Mouse (Mus musculus) bone marrow, adult 2 months (tissue): Measurements from ENCODE around the gene Rgcc.

Source experiments
- CTCF ChIP-seq: fragments of 200-500 bp; IDR thresholded peaks from 2 replicates; pipeline ENCODE4 v1.5.1; 2011; ENCODE audit warnings: low read length, control low read depth; ENCODE audit not compliant: control insufficient read depth, insufficient read depth
- POLR2A ChIP-seq: fragments of 200-500 bp; IDR thresholded peaks from 2 replicates; pipeline ENCODE4 v1.6.1; 2011; ENCODE audit warnings: low read depth, mild to moderate bottlenecking, control low read depth, low read length, borderline replicate concordance; ENCODE audit not compliant: control insufficient read depth

GRCm38 (mm10) chr14:79280456-79280855 lies 21.0 kb downstream of the Rgcc start:
- TF ChIP-seq CTCF (no peak), POLR2A (no peak)
